Mouse (Mus musculus) embryo, embryonic 9.5 days (tissue): ENCODE results near the gene Adprhl2.

Experiments
- DNase-seq: peaks from one replicate; pipeline ENCODE4 v3.0.0-alpha.2; 2017; ENCODE audit errors: extremely low spot score

Adprhl2 gene

DNA sequence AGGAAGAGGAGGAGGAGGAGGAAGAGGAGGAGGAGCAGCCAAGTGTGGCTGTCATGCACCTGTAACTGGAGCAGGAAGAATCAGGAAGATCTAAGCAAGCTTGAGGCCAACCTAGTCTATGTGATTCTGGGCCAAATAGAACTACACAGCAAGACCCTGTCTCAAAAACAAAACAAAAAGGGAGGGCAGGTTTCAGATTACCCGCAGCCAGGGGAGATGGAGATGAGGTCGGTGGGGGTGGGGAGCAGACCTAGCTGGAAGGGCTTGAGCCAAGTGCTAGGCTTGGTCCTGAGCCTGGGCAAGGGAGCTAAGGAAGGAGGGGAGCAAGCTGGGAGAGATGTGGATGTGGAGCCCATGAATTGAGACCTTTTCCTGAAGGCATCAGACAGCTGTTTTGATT is 14.7 kb downstream of the Adprhl2 start:
- DNase-seq = no peak

DNA sequence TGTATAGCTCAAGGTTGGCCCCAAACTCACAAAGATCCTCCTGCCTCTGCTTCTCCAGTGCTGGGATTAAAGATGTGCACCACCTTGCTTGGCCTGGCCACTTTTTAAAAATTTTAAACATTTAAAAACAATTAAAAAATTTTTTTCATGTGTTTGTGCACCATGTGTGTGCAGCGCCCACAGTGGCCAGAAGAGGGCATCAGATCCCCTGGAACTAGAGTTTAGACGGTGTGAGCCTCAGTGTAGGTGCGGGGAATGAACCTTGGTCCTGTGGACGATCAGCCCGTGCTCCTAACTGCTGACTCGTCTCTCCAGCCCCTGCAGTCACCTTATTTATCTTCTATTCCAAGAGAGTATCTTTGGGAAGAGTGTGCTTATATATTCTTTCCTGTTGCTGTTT is 15.4 kb downstream of the Adprhl2 start:
- DNase-seq = no peak

DNA sequence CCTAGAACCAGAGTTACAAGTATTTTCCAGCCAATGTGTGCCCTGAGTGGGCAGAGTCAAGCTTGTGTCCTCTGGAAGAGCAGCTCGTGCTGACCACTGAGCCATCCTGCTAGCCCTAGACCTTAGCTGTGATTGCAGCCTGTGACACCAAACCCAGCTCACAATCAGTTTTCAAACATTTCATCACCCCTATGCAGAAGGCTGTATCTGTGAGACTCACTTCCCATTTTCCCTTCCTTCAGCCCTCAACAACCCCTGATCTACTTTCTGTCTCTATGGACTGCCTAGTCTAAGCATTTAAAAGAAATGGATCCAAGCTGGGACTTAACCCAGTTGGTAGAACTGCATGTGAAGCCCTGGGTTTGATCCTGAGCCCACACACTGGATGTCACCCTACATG is 16.1 kb downstream of the Adprhl2 start:
- DNase-seq = no peak

DNA sequence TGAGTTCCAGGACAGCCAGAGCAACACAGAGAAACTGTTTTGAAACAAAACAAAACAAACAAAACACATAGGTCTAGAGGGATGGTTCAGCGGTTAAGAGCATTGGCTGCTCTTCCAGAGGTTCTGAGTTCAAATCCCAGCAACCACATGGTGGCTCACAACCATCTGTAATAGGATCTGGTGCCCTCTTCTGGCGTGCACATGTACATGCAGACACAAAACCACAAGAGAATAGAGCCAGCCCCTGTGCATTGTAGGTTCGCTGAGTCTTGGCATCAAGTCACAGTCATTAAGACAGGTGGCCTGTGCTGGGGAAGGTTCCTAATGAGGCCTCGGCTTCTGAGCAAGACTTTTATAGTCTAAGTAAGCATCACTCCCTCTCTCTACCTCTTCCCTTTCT is 17.6 kb downstream of the Adprhl2 start:
- no peak for DNase-seq

DNA sequence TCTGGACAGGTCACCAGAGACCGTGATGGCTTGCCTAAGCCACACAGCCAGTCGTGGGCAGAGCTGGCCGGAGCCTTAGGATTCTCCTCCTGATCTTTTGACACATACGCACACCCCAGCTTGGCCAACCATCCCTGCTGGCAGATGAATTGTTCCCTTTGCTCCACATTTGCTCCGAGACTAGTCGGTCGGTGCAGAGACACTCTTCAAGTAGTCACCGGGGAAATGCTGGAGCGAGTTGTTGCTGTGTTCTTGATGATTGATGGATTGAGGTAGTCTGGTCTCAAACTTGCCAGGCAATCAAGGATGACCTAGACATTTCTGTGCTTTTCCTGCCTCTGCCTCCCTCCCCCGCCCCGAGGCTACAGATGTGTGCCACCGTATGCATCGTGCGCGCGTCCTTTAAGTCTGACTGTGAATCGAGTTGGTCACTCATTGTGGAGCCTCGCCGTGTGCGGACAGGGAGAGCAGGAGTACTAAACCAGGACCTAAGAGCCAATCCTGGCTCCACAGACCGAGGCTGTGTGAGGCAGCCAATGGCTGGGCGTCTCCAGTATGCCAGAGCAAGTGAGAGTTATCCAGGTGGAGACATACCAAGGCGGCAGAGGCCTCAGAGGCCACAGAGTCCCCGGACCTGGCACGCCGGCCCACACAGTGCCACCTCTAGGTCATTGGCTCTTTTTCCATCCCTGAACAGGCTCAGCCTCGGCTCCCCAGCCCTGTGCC is 19.8 kb downstream of the Adprhl2 start:
- DNase-seq = peak; percentile 27

DNA sequence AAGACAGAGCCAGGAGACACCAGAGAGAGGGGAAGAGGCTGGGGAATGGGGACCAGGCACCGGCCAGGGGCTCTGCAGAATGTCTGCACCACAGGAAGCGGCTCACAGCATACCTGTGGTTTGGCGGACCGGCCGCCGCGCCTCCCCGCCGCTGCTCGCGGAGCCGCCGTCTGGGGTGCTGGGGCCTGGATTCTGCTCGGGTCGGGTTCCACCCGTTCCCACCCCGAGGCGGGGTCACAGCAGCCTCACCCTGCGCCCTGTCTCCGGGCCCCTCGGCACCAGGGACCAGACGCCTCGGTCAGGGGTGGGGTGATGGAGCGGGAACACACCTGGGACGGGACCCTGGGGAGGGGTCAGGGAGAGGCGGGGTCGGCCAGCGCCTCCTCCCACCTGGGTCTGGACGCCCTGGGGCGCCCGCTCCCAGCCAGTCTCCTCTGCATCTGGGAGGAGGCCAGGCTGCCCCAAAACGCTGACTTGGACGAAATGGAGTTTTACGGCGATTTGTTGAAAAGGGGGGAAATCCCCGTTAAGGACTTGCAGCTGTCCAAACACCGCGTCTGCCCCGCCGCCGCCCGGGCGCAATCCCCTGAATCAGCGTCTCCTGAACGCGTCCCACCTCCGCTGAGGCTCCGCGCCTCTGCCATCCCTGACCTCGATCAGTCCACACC is 20.5 kb downstream of the Adprhl2 start:
- peak; percentile 47 for DNase-seq

DNA sequence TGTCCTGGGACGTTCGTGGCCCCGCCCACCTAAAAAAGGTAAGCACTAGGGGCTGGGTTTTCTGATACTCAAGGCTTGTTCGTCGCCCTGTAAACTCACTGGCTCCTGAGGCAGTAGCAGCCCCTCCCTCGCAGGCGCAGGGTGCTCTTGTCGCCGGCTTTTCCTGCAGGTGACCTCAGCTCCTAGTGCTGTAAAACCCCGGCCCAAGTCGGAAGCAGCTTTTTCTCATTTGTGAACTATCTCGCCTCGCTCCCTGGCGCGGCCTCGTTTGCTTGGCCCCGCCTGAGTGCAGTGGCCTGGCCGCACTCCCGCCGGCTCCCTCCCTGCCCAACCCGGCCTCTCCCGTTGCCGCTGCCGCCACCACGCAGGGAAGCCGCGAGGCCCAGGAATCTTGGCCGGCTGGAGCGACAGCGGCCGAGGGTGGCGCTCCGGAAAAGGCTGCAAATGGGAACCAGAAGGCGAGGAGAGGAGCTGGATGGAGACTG is 24.8 kb downstream of the Adprhl2 start:
- DNase-seq = peak; percentile 67

DNA sequence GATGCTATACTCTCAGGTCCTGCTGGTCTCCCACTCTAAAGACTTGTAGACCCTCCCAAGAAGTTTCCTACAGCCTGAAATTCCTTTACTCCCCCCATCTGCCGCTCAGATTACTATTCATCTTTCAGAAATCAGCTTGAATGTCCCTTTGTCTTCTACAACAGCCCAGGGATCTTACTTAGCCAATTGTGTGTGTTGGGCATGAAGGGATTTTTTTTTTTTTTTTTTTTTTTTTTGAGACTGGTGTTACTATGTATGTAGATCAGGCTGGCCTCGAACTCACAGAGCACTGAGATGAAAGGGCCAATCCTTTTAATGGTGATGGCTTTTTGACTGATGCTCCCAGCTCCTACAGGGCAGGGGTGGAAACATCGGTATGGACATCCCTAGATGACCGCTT is 25.6 kb downstream of the Adprhl2 start:
- no peak for DNase-seq

DNA sequence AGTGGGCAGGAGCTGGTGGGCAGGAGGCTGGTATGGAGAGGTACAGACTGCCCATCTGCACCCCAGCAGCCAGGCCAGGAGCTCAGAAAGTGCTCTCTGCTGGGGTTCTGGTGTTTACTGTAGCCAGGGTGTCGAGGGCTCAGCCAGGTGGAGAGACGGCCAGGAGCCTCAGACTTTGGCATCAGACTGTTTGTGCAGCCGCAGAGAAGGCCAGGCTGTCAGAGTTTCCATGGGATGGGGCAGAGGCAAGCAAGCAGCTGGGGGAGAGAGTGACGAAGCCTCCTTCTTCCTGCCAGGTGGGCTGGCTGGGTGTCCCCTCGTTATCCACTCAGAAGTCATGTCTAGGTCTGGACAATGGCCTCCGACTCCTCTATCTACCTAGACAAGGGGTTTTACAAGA is 26.4 kb downstream of the Adprhl2 start:
- DNase-seq = no peak

DNA sequence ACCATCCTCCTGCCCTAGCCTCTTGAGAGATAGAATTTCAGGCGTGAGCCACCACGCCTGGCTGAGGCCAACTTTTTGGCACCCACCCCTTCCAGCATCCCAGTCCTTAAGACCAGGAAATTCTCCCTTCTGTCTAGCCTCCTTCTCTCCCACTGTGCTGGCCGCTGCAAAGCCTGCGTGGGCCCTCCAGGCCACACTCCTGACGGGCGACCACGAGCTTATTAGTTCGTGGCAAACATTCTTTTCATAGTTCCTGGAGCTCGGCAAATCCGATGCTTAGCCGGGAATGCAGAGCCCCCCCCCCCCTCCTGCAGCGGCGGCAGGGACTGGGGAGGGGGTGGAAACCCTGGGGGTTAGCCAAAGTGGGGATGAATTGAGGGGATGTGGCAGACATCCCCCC is 30.3 kb downstream of the Adprhl2 start:
- DNase-seq = no peak

DNA sequence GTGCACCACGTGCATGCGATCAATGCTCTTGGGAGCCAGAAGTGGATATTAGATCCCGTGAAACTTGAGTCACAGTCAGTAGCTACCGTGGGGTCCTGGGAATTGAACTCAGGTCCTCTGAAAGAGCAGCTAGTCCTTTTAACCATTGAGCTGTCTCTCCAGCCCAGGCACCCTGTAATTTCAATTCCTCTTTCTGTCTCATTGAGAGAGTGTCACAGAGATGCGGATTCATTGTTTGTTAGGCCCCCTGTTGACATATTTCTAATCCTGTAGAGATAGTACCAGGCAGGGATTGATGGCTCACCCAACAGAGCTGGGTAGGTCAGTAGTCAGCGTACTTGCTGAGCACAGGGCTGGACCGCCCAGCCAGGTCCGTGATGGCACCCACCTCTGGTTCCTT is 31.2 kb downstream of the Adprhl2 start:
- DNase-seq = no peak

DNA sequence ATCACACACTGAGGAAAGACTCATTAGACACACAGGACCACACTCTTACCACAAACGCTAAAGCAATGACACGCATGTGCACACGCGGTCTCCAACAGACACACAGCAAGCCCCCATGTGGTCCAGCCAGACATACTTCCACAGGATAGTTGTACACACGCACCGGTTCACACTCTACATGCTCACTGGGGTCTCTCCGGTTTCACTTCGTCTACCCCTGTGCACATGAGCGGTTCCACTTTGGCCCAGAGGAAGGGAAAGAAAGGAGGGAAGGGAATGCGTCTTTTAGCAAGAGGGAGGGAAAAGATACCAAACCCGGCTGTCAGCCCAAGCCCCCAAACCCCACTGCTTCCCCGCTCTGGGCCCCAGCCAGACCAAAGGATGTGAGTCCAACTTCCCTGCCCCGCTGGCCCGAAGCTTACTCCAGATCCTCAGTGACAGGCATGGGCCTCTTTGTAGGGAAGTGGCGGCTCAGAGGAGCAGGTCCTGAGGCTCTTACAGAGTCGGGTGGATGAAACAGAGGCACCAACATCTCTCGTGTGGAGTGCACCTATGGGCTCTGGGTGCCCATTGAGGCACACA is 33.3 kb downstream of the Adprhl2 start:
- DNase-seq = no peak

DNA sequence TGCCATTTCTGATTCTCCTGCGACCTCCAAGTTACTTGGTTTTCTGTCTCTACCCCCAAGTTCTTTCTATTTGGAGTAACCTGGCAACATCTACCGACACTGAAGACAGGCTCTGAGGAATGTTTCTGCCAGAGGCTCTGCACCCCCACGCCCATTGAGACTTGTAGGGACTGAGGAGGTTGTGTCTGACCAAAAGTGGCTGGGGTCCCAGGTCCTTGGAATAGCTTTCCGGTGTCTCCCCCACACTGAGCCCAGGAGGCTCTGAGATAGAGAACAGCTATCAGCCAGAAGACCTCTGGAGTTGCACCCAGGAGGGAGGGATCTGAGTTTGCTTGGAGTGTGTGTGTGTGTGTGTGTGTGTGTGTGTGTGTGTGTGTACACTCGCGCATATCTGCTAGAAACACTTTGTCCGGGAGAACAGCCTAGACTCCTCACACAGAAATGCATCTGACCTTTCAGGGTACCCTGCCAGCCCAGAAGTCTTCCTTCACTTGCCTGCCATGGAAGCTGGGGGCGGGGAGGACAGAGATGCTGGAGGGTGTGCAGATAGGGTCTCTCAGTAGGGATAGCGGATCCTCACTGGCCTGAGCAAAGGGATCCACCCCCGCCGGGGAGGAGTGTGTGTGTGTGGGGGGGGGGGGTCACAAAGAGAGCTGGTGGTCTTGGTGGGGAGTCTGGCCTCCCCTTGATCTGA is 34.1 kb downstream of the Adprhl2 start:
- DNase-seq = no peak

DNA sequence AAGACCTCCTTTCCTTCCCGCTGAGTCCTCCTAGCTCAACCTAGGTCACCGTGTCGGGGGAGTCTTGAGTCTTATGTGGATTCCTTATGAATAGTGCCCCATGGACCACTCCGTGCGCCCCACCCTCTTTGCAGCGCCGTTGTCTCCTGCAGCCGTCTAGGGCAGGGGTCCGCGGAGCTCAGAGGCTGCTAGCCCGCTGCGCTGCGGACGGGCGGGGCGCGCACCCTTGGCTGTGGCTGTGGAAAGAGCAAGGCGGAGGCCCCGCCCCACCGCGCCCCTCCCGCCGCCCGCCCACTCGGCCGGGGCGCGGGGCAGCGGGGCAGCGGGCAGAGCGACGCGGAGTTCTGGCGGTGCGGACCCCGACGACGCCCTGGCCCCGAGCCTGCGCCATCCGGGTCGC is 35.0 kb downstream of the Adprhl2 start, which contains the start of gene Col8a2:
Gene Col8a2, plus strand, starts transcription at position 302 of the 400 bp plus-strand sequence.
- DNase-seq = peak; percentile 28

DNA sequence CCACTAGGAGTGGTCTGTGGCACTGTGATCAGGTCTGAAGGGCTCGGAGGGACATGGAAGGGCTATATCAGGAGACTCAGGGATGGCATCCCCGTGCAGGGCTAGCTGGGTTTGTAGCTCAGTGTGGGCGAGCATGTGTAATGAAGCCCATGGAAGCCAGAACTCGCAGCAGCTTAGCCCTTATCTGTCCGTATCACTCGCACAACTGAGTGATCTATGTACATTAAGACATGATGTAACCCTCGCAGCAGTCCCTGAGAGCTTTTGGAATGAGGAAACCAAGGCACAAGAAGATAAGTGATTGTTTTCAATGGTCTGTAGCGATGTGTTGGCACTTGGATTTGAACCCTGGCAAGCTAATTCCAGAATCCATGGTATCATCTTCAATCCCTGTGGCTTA is 37.9 kb downstream of the Adprhl2 start:
- DNase-seq = no peak

DNA sequence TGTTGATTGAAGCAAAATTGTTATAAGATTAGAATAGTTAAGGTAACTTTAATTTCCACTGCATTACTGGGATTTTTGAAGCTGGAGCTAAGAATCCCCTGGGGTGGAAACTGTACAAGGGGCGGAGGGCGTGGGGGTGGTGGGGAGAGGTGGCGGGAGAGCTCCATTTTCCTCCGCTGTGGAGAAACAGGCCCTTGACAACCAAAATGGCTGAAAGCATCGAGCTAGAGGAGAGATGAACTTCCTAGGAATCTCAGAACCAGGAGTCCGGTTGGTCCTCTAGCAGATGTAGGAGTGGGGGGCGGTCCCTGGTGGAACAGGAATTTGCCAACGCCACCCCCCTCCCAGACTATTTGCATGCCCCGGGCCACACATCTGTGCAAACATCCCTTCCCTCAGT is 39.8 kb downstream of the Adprhl2 start:
- DNase-seq = no peak

DNA sequence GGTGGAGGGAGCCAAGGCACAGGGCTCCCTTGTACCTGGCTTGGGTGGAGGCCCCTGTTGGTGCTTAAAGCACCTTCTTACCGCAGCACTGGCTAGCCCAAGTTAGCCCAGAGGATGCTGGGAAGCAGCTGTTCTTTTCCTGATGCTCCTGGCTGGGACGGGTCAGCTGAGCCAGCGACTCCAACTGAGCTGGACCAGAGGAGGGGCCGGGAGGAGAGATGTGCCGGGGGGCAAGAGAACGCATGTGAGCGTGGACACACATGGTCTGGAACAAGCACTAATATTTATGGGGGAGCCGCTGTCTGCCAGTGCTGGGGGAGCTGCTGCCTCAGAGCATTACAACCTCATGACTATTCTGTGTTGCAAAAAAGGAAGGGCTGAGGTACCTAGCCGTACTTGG is 42.5 kb downstream of the Adprhl2 start:
- no peak for DNase-seq

DNA sequence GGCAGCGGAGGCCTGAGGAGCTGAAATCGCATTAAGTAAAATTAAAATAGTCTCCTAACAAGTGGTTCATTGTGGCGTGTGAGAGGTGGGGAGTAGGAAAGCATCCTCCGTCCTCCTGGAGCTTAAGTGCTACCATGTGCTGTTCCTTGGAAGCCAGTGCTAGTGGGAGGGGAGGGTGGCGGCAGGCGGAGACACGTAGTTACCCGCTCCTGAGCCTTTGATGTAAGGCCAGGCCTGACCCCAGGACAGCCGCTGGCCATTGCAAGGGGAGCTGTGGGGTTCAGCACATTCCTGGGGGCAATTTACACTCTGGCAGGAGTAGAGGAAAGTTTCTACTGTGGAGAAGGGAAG is 43.0 kb downstream of the Adprhl2 start:
- DNase-seq = peak; percentile 36

DNA sequence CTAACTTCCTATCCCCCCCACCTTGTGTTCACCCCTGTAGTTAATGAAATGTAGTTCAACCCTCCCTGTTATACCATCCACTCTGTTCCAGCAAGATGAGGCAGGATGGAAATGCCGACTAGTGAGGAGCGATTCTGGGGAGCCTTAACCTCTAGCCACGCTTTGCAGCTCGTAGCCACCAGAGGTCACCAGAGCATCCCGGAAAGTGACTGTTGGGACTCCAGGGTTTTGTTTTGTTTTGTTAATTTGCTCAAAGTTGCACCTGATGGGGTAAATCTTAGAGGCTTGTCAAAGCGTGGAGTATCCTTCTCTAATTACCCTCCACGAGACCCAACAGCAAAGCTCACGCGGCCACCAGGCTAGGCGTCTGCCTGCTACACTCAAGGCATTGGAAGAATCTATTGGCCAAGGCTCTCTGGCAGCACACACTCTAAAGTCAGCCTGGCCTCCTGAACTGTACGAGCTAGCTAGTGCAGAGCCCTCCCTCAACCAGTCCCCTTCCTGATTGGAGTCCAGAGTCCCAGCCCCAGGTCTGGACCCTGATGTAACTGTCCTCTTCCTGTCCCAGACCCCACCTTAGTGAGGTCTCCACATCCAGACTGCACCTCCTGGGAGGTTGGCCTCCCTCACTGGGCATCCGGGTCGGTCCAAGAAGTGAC is 43.5 kb downstream of the Adprhl2 start:
- peak; percentile 73 for DNase-seq

DNA sequence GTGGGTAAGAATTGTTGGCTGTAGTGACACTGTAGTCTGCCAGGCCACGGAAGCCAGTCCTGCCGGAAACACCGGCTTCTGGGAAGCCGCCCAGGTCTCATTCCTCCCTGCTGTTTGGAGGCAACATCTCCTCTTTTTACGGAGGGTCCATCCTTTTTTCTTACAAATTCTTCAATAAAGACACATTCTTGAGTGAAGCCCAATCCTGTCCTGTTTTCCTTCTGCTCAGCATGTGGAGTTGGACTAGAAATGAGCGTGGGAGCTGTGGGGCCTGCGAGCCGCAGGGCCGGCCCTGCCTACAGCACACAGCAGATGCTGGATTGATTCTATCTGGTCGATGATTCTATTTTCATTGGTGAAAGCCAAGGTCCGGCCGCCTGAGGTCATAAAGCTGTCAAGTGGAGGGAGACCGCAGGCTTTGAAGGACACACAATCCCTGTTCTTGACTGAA is 45.8 kb downstream of the Adprhl2 start:
- DNase-seq = no peak

DNA sequence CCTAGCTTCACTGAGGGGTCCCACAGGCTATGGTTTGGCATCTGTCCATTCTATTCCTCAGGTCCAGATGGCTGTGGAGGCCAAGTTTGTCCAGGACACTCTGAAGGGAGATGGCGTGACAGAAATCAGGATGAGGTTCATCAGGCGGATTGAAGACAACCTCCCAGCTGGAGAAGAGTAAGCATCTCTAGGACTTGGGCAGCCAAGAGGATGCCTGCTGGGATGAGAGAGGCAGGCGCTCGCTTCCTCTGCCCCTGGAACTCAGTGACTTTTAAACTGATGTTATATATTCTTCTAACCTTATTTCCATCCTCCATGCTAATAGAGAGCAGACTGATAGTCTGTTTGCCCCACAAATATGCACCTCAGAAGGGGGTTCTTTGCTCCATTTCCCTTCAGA is 46.4 kb downstream of the Adprhl2 start:
- no peak for DNase-seq

DNA sequence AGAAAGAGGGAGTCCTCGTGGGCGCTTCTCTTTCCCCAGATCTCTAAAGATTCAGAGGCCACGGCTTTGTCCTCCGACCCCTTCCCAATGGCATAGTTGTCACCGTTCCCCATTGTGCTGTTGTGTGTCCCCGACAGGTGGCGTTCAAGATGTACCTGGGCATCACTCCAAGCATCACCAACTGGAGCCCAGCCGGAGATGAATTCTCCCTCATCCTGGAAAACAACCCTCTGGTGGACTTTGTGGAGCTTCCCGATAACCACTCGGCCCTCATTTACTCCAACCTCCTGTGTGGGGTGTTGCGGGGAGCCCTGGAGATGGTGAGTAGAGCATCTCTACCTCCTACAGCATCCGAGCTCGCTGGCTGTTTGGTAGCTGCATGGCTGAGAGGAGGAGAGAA is 47.8 kb downstream of the Adprhl2 start:
- no peak for DNase-seq
